12 mouse cellular contexts compared by ENCODE assay signal in genomic region chr12:104830283-104830639, GRCm38 (mm10). TPM values are rescaled to one million over a fixed set of nuclear protein-coding genes. Genes with fewer than 3 reads are reported as not detected.
DNase-seq lines count a peak whose midpoint lies in the region; ATAC-seq and TF ChIP-seq lines count a peak whose summit lies in the region.
"Had no signal": no experiment of that assay in that cellular context is flagged by ENCODE, and none has a peak within 500 bp of the region (broad histone marks: within the 10 kb centered on the region; RNA-seq: fewer than 3 reads in every experiment).

No protein-coding gene starts in this region.

- H3K4me2 ChIP-seq in kidney, postnatal 0 days (ENCODE audit: low read length), result no peak overlapping the region
- no peak overlapping the region for H3K4me2 ChIP-seq in embryonic facial prominence, embryonic 11.5 days (ENCODE audit: low read depth, low read length)
- no peak overlapping the region for H3K4me2 ChIP-seq in midbrain, embryonic 16.5 days (ENCODE audit: low read length)
- H3K4me2 ChIP-seq: embryonic facial prominence, embryonic 13.5 days; limb, embryonic 15.5 days; neural tube, embryonic 13.5 days had no signal

- no peak overlapping the region for H3K4me3 ChIP-seq in heart, adult 2 months
- H3K4me3 ChIP-seq in kidney, postnatal 0 days (replicated peaks; ENCODE audit: low read depth, low read length), result no peak overlapping the region
- no peak overlapping the region for H3K4me3 ChIP-seq in embryonic facial prominence, embryonic 11.5 days (ENCODE audit: low read depth, low read length)
- no peak overlapping the region for H3K4me3 ChIP-seq in midbrain, embryonic 16.5 days (ENCODE audit: low read depth, low read length)
- H3K4me3 ChIP-seq: embryonic facial prominence, embryonic 13.5 days; limb, embryonic 15.5 days; neural tube, embryonic 13.5 days had no signal

- peak overlapping the region; percentile 83 for H3K27ac ChIP-seq in heart, adult 2 months
- H3K27ac ChIP-seq in kidney, postnatal 0 days, result peak overlapping the region; percentile 79
- H3K27ac ChIP-seq in embryonic facial prominence, embryonic 11.5 days (replicated peaks; ENCODE audit: low read depth, low read length), result no peak overlapping the region
- H3K27ac ChIP-seq in midbrain, embryonic 16.5 days (ENCODE audit: low read length), result no peak overlapping the region
- H3K27ac ChIP-seq: embryonic facial prominence, embryonic 13.5 days; limb, embryonic 15.5 days; neural tube, embryonic 13.5 days had no signal

- H3K4me1 ChIP-seq in heart, adult 2 months (ENCODE audit: control insufficient read depth, insufficient read depth, low read length), result peaks cover 8% of the 10 kb centered on the region
- H3K4me1 ChIP-seq in kidney, postnatal 0 days (replicated peaks; ENCODE audit: insufficient read depth, low read length), result peaks cover 19% of the 10 kb centered on the region
- peaks cover 2% of the 10 kb centered on the region; the same call in 1 of the 2 replicates for H3K4me1 ChIP-seq in embryonic facial prominence, embryonic 11.5 days (ENCODE audit: control insufficient read depth, insufficient read depth, low read length)
- peaks cover 4% of the 10 kb centered on the region; the same call in 1 of the 2 replicates for H3K4me1 ChIP-seq in midbrain, embryonic 16.5 days (ENCODE audit: control insufficient read depth, insufficient read depth, low read length)

- no peak for TF ChIP-seq EP300 in heart, adult 2 months (IDR thresholded peaks at IDR 0.05; ENCODE audit: insufficient read depth, low read depth, low read length)

- TF ChIP-seq POLR2A in heart, adult 2 months (IDR thresholded peaks at IDR 0.05; ENCODE audit: insufficient read depth, low read depth, low read length), result no peak

- no peaks in the 10 kb centered on the region for H3K79me2 ChIP-seq in heart, adult 2 months (replicated peaks; ENCODE audit: control insufficient read depth, insufficient read depth, low read length)

- DNase-seq in heart, adult 2 months, result no peak
- DNase-seq in heart, adult 11 months, result no peak
- DNase-seq in kidney, postnatal 0 days (ENCODE audit: low spot score), result no peak
- no peak for DNase-seq in kidney, postnatal 4 days
- DNase-seq in embryonic facial prominence, embryonic 11.5 days (ENCODE audit: low spot score), result no peak
- DNase-seq in left cerebral cortex, postnatal 10 days (ENCODE audit: extremely low spot score in 1 of 2, low spot score in 2 of 2), result no peak
- DNase-seq: cerebellum, adult 8-10 months had no signal

- ATAC-seq in kidney, postnatal 0 days (replicated peaks; ENCODE audit: low FRiP score, low read depth), result no peak
- 0 out of 2 replicates have a peak, but pooled peaks have one; percentile 29 for ATAC-seq in embryonic facial prominence, embryonic 11.5 days (replicated peaks; ENCODE audit: insufficient number of reproducible peaks, low FRiP score, low TSS enrichment, low read depth)
- ATAC-seq in midbrain, embryonic 16.5 days, result 0 out of 2 replicates have a peak, but pooled peaks have one; percentile 43
- no peak for ATAC-seq in megakaryocyte progenitor cell, adult 5-6 weeks (replicated peaks; ENCODE audit: poor library complexity)

- no peaks in the 10 kb centered on the region for H3K27me3 ChIP-seq in heart, adult 2 months (ENCODE audit: control insufficient read depth, insufficient read depth, low read length)
- no peaks in the 10 kb centered on the region for H3K27me3 ChIP-seq in kidney, postnatal 0 days (ENCODE audit: insufficient read depth, low read length)
- no peaks in the 10 kb centered on the region for H3K27me3 ChIP-seq in embryonic facial prominence, embryonic 11.5 days (ENCODE audit: control insufficient read depth, insufficient read depth, low read length)
- H3K27me3 ChIP-seq in midbrain, embryonic 16.5 days (ENCODE audit: control insufficient read depth, insufficient read depth, low read depth, low read length), result no peaks in the 10 kb centered on the region
- H3K27me3 ChIP-seq: embryonic facial prominence, embryonic 13.5 days; neural tube, embryonic 13.5 days had no signal

- no peaks in the 10 kb centered on the region for H3K36me3 ChIP-seq in heart, adult 2 months (ENCODE audit: control insufficient read depth, insufficient read depth, low read length)
- no peaks in the 10 kb centered on the region for H3K36me3 ChIP-seq in kidney, postnatal 0 days (ENCODE audit: insufficient read depth, low read length)
- H3K36me3 ChIP-seq in embryonic facial prominence, embryonic 11.5 days (replicated peaks; ENCODE audit: control insufficient read depth, insufficient read depth, low read depth, low read length), result no peaks in the 10 kb centered on the region
- H3K36me3 ChIP-seq in midbrain, embryonic 16.5 days (ENCODE audit: control insufficient read depth, insufficient read depth, low read length), result no peaks in the 10 kb centered on the region
- H3K36me3 ChIP-seq: embryonic facial prominence, embryonic 13.5 days; limb, embryonic 15.5 days; neural tube, embryonic 13.5 days had no signal

- WGBS in heart, adult 2 months, result 66% methylated on average over 7 of the region's 7 CpGs
- 56% methylated on average over 7 of the region's 7 CpGs for WGBS in kidney, postnatal 0 days
- WGBS in embryonic facial prominence, embryonic 11.5 days, result 71% methylated on average over 7 of the region's 7 CpGs
- 72% methylated on average over 7 of the region's 7 CpGs for WGBS in midbrain, embryonic 16.5 days

- H3K9ac ChIP-seq in heart, adult 2 months (ENCODE audit: low read depth, low read length), result no peak overlapping the region
- H3K9ac ChIP-seq in kidney, postnatal 0 days (ENCODE audit: low read depth, low read length), result no peak overlapping the region
- no peak overlapping the region for H3K9ac ChIP-seq in embryonic facial prominence, embryonic 11.5 days (replicated peaks; ENCODE audit: low read length)
- no peak overlapping the region for H3K9ac ChIP-seq in midbrain, embryonic 16.5 days (ENCODE audit: low read depth, low read length)
- H3K9ac ChIP-seq: embryonic facial prominence, embryonic 13.5 days; limb, embryonic 15.5 days; neural tube, embryonic 13.5 days had no signal

- no peaks in the 10 kb centered on the region for H3K9me3 ChIP-seq in kidney, postnatal 0 days (replicated peaks; ENCODE audit: low read length)
- H3K9me3 ChIP-seq in embryonic facial prominence, embryonic 11.5 days (replicated peaks; ENCODE audit: control insufficient read depth, low read length), result no peaks in the 10 kb centered on the region
- H3K9me3 ChIP-seq in midbrain, embryonic 16.5 days (replicated peaks; ENCODE audit: control insufficient read depth, low read length, poor library complexity, severe bottlenecking), result no peaks in the 10 kb centered on the region
- H3K9me3 ChIP-seq: embryonic facial prominence, embryonic 13.5 days; limb, embryonic 15.5 days; neural tube, embryonic 13.5 days had no signal

- TF ChIP-seq CTCF in heart, adult 2 months (IDR thresholded peaks at IDR 0.05), result no peak
- TF ChIP-seq CTCF in kidney, postnatal 0 days (IDR thresholded peaks at IDR 0.05; ENCODE audit: low read depth), result no peak

- intact Hi-C loops in heart, adult 2 months (cut with DNase I), result loop anchor here (5.0 kb wide), 1 partner anchor 63 kb away; no protein-coding TSS in a partner anchor
- intact Hi-C loops in left cerebral cortex, postnatal 10 days (cut with DNase I), result no loop called here

RNA-seq across cellular contexts. Expression of gene Clmn, which starts 34.6 kb away (rescaled TPM):
- total RNA-seq in heart, adult 2 months (2021), result 1 to 10 TPM; 2.5 to 3.2 TPM
- 1.0 and 1.1 TPM in 2 replicates for polyA plus RNA-seq in heart, adult 2 months (2012; rRNA removed)
- polyA plus RNA-seq in kidney, postnatal 0 days (2015; fragmentation: Nextera tagmentation; extraction: Ambion mirVana), result 6.0 and 7.3 TPM in 2 replicates
- 3.8 and 4.1 TPM in 2 replicates for polyA plus RNA-seq in embryonic facial prominence, embryonic 11.5 days (2014; fragmentation: Nextera tagmentation; extraction: Ambion mirVana)
- polyA plus RNA-seq in midbrain, embryonic 16.5 days (2015; fragmentation: Nextera tagmentation; extraction: Ambion mirVana), result 0.97 and 1.7 TPM in 2 replicates
- total RNA-seq in megakaryocyte progenitor cell, adult 5-6 weeks (2015), result 0.10 TPM in 1 of 2 replicates, not detected in the other
- total RNA-seq in megakaryocyte progenitor cell, adult 5-6 weeks (2017), result not detected in 2 replicates
- 10 to 100 TPM; 18.1 to 24.5 TPM for total RNA-seq in left cerebral cortex, postnatal 10 days (2021)

Comparison
In these comparisons a context has a peak if more than half of its experiments do, and no peak if none do; other contexts are left out.
1. H3K27ac ChIP-seq: peak in heart, adult 2 months (single experiment) and kidney, postnatal 0 days (single experiment); none in embryonic facial prominence, embryonic 11.5 days (single experiment) and midbrain, embryonic 16.5 days (single experiment).
2. ATAC-seq: peak in embryonic facial prominence, embryonic 11.5 days (single experiment) and midbrain, embryonic 16.5 days (single experiment); none in kidney, postnatal 0 days (single experiment) and megakaryocyte progenitor cell, adult 5-6 weeks (single experiment).